Mouse (Mus musculus) heart, embryonic 14.5 days (tissue): ENCODE measurements around the gene Alk. TPM values are rescaled to one million over a fixed set of nuclear protein-coding genes. Genes with fewer than 3 reads are reported as not detected.
A peak's percentile ranks its signal among the peaks of the same experiment; 100 is the strongest.

Experiments
- ATAC-seq: fragments of 200-750 bp; cut with Nextera tagmentation; 2 replicates; pipeline ENCODE4 v1.8.0; 2017; ENCODE audit warnings: low read depth, moderate TSS enrichment; ENCODE audit not compliant: insufficient number of reproducible peaks, insufficient read depth, low FRiP score
- H3K27ac ChIP-seq, 2 experiments: fragments of 200-500 bp in 1 of 2; fragments of 300-500 bp in 1 of 2; sonication (generic) in 1 of 2; replicated peaks in 1 of 2; 2 replicates each; pipeline ENCODE4 v1.5.1; 2012 to 2014; ENCODE audit warnings: low read depth in 2 of 2, low read length in 2 of 2, control low read depth in 1 of 2, mild to moderate bottlenecking in 1 of 2, mixed read lengths in 1 of 2; ENCODE audit not compliant: control insufficient read depth in 1 of 2, insufficient read depth in 1 of 2
- H3K27me3 ChIP-seq: fragments of 300-500 bp; sonication (generic); 2 replicates; pipeline ENCODE4 v1.6.1; 2014; ENCODE audit warnings: mild to moderate bottlenecking, low read length, control low read depth; ENCODE audit not compliant: control insufficient read depth, insufficient read depth
- H3K36me3 ChIP-seq: fragments of 300-500 bp; sonication (generic); 2 replicates; pipeline ENCODE4 v1.6.1; 2014; ENCODE audit warnings: mild to moderate bottlenecking, control low read depth, low read length, mixed read lengths; ENCODE audit not compliant: control insufficient read depth, insufficient read depth
- H3K4me1 ChIP-seq, 2 experiments: fragments of 200-500 bp in 1 of 2; fragments of 300-500 bp in 1 of 2; sonication (generic) in 1 of 2; 2 replicates each; pipeline ENCODE4 v1.6.1; 2012 to 2014; ENCODE audit warnings: low read length in 2 of 2, control low read depth in 1 of 2, mixed read lengths in 1 of 2; ENCODE audit not compliant: control insufficient read depth in 2 of 2, insufficient read depth in 2 of 2
- H3K4me2 ChIP-seq: fragments of 300-500 bp; sonication (generic); 2 replicates; pipeline ENCODE4 v1.6.1; 2014; ENCODE audit warnings: mild to moderate bottlenecking, low read length
- H3K4me3 ChIP-seq, 2 experiments: fragments of 200-500 bp in 1 of 2; fragments of 300-500 bp in 1 of 2; sonication (generic) in 1 of 2; 2 replicates each; pipeline ENCODE4 v1.5.1; 2012 to 2014; ENCODE audit warnings: low read length in 2 of 2, mild to moderate bottlenecking in 2 of 2, control low read depth in 1 of 2, low read depth in 1 of 2, moderate library complexity in 1 of 2; ENCODE audit not compliant: control insufficient read depth in 1 of 2, insufficient read depth in 1 of 2
- H3K9ac ChIP-seq: fragments of 300-500 bp; sonication (generic); 2 replicates; pipeline ENCODE4 v1.6.1; 2014; ENCODE audit warnings: mild to moderate bottlenecking, low read length
- H3K9me3 ChIP-seq: fragments of 300-500 bp; sonication (generic); 2 replicates; pipeline ENCODE4 v1.6.1; 2016; ENCODE audit warnings: low read length, control low read depth; ENCODE audit not compliant: control insufficient read depth
- WGBS: fragments of 180-500 bp; shearing (Covaris S2); extraction: QIAGEN DNeasy Blood & Tissue Kit; methylation state at CpG from one replicate; pipeline ENCODE4 v1.1.7; 2014; 5-methylcytosine and 5-hydroxymethylcytosine counted together
- polyA plus RNA-seq: library from polyadenylated mRNA; unstranded; fragments of >200 nt; fragmentation: Nextera tagmentation; extraction: Ambion mirVana; gene quantifications from 2 replicates; pipeline ENCODE4 v1.2.1, GENCODE M21; 2014

Alk gene
- polyA plus RNA-seq, 1 experiment from 2014 or later, result 0.14 TPM

DNA sequence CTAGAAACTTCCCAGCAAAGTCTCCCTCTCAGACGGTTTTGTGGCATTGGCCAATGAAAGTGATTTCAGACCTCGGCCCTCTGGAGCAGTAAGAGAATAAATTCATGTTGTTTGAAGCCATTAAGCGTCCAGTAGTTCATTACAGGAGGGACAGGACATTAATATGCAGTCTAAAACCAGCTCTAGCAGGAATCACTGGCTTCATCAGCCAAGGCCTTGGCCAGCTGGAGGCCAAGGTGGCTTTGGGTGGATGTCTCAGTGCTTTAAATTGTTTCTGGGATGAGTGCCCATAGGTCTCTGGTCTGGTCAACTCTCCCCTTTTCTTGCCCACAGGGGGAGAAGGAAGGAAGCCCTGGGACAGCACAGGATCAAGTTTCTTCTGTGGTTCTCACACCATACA lies 608.9 kb downstream of the Alk start:
- no peaks in the 10 kb centered on the region for H3K4me1 ChIP-seq
- H3K9ac ChIP-seq, result no peak overlapping the region
- no peaks in the 10 kb centered on the region for H3K36me3 ChIP-seq
- no peak overlapping the region for H3K27ac ChIP-seq
- WGBS, result 79% methylated on average over 3 of the region's 3 CpGs
- H3K4me2 ChIP-seq, result no peak overlapping the region
- no peaks in the 10 kb centered on the region for H3K9me3 ChIP-seq
- H3K27me3 ChIP-seq, result no peaks in the 10 kb centered on the region
- no peak overlapping the region for H3K4me3 ChIP-seq
- ATAC-seq, result no peak

DNA sequence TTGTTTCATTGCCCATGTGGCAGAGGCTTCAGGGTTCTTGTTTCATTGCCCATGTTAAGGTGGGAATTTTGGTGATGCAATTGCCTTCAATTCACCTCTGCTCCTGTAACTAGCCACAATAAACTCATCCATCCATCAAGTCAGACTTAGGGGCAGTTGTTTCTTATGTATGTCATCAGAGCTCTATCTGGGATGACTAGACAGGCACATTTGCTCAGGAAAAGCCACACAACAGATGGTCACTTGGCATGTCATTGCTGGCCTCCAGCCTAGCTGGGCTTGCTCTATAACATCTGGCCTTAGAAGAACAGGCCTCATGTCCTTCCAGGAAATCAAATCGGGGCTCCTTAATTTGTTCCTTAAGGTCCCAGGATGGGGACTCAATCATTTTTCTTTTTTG lies 610.3 kb downstream of the Alk start:
- Histone ChIP-seq H3K36me3 (no peaks in the 10 kb centered on the region), H3K4me3 (no peak overlapping the region), H3K9me3 (no peaks in the 10 kb centered on the region), H3K9ac (no peak overlapping the region), H3K27me3 (no peaks in the 10 kb centered on the region), H3K4me2 (no peak overlapping the region), H3K27ac (no peak overlapping the region), H3K4me1 (no peaks in the 10 kb centered on the region)
- no peak for ATAC-seq
- WGBS, result 64% methylated on average over 1 of the region's 1 CpGs

DNA sequence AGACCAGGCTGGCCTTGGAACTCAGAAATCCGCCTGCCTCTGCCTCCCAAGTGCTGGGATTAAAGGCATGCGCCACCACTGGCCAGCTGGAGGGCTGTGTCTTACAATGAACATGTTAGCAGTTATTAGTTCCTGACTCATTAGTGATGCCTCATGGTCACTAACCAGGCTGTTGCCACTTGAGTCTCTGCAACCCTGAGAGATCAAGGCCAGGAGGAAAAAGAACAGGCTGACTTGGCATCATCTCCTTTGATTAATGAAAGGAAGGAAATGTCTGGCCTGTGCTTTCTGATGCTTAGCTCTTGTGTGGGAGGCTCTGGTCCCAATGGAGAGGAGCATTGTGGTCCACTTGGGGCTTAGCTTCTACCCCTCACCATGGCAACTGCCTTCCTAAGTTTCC lies 611.4 kb downstream of the Alk start:
- Histone ChIP-seq H3K9me3 (no peaks in the 10 kb centered on the region), H3K9ac (no peak overlapping the region), H3K27ac (no peak overlapping the region), H3K4me2 (no peak overlapping the region), H3K36me3 (no peaks in the 10 kb centered on the region), H3K4me3 (no peak overlapping the region), H3K4me1 (0 out of 4 replicates have a peak, but pooled peaks cover 0 to 2% of the 10 kb centered on the region in 2 experiments), H3K27me3 (no peaks in the 10 kb centered on the region)
- WGBS, result 85% methylated on average over 2 of the region's 2 CpGs
- ATAC-seq, result no peak

DNA sequence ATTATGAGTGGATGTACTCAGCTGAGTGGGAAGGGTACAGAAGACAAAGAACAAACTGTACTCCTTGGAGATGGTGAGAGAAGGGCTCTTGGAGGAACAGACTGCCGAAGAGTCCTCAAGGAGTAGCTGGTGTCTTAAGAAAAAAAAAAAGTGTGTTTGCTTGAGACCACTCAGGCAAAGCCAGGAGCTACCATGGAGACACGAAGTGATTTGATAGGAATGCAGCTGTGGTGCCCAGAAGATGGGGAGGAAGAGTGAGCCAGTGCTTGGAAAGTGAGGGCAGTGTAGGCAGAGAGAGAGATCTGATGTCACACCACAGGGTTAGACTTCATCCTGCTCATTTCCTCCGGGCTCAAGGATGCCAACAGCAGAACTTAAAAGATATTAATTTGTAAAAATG lies 613.2 kb downstream of the Alk start:
- Histone ChIP-seq H3K4me1 (peaks cover 4% of the 10 kb centered on the region in 2 experiments; a peak in 3 of 4 replicates), H3K9ac (no peak overlapping the region), H3K4me2 (no peak overlapping the region), H3K36me3 (no peaks in the 10 kb centered on the region), H3K9me3 (no peaks in the 10 kb centered on the region), H3K27ac (no peak overlapping the region), H3K27me3 (no peaks in the 10 kb centered on the region), H3K4me3 (no peak overlapping the region)
- WGBS, result 54% methylated on average over 3 of the region's 3 CpGs
- no peak for ATAC-seq

DNA sequence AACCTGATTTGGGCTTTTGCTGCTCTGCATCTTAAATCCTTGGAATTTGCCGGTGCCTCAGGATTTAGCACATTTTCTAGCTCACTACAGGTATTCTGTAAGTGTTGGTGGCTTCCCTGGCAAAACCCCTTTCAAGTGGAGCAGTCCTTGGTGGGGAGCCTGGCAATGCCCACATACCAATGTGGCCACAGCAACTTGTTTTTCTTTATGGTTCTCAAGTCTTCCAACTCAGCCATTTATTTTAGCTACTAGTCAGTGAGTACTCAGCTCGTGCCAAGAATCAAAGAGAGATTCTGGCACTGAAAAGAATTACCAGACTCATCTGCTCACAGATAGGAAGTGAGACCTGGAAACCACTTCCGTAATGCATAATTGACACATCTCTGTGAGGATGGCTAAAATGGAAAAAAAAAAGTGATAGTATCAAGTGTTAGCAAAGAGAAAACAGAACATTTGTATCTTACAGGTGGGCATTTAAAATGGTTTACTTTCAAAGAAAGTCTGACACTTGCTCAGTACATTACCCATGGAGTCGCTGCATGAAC lies 614.2 kb downstream of the Alk start:
- Histone ChIP-seq H3K4me2 (no peak overlapping the region), H3K9ac (no peak overlapping the region), H3K9me3 (no peaks in the 10 kb centered on the region), H3K4me3 (no peak overlapping the region), H3K4me1 (peaks cover 4% of the 10 kb centered on the region in 2 experiments; a peak in 3 of 4 replicates), H3K36me3 (no peaks in the 10 kb centered on the region), H3K27ac (no peak overlapping the region), H3K27me3 (no peaks in the 10 kb centered on the region)
- 64% methylated on average over 4 of the region's 4 CpGs for WGBS
- ATAC-seq, result no peak

DNA sequence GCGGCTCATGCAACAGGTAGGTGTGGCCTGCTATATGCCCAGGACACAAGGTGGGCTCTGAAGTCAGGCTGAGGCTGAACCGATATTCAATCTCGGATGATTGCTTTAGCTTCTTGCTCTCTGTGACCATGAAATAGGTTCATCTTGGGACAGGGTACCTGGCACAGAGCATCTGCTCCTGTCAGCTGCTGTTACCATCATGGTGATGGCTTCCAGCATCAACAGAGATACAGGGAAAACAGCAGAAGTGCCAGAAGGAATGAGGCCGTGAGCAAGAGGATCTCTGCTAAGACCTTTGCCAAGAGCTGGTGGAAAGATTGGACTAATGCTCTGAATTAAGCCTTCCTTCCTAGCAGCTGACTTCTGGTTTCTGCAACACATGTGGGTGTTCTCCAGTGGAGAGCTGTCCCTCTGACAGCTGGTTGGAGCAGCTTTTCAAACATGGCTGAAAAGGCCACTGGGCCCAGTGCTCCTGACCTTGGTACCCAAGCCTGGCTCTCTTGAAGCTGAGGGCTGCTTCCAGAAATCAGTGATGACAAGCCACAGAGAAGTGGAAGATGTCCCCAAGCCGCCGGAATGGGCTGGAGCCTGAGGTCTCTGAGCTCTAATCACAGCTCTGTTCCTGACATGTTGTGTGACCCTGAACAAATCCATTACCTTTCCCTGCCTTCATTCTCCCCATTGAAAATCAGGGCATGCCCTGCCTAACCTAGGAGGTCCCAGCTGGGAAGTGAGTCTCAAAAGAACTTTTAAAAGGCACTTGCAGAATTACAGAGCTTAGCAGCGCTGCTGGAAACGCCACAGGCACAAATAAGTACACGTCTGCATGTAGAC lies 615.5 kb downstream of the Alk start:
- ATAC-seq, result no peak
- Histone ChIP-seq H3K9ac (no peak overlapping the region), H3K4me3 (no peak overlapping the region), H3K4me2 (no peak overlapping the region), H3K36me3 (no peaks in the 10 kb centered on the region), H3K27me3 (no peaks in the 10 kb centered on the region), H3K27ac (no peak overlapping the region), H3K9me3 (no peaks in the 10 kb centered on the region), H3K4me1 (peaks cover 4% of the 10 kb centered on the region in 2 experiments; a peak in 3 of 4 replicates)
- WGBS, result 69% methylated on average over 9 of the region's 9 CpGs

DNA sequence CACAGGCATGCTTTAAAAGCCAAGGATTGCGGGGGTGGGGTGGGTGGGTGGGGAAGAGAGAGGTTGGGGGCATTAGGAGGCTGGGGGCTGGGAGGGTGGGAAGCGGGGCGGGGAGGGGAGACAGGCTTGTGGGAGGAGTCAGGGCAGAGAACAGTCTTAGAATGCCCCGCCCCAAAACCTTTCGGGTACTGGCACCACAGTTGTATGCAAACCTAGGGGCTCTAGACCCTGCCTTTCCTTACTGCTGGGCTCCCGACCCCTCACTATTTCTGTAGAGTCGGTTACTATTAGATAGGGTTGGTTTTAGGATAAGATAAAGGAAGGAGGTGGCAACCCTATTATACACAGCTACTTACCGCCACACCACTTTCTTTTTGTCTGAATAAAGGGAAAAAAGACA lies 617.4 kb downstream of the Alk start:
- no peak for ATAC-seq

More for the DNA sequence above, 617.4 kb downstream of the Alk start:
- Histone ChIP-seq H3K4me3 (no peak overlapping the region), H3K9ac (no peak overlapping the region), H3K36me3 (no peaks in the 10 kb centered on the region), H3K27me3 (no peaks in the 10 kb centered on the region), H3K4me2 (peak overlapping the region; percentile 22), H3K27ac (no peak overlapping the region), H3K9me3 (no peaks in the 10 kb centered on the region), H3K4me1 (peaks cover 4% of the 10 kb centered on the region in 2 experiments; a peak in 3 of 4 replicates)
- WGBS, result 44% methylated on average over 8 of the region's 8 CpGs
